Mouse (Mus musculus) layer of hippocampus, postnatal 10 days (tissue): ENCODE results near the gene Psat1. TPM values are rescaled to one million over a fixed set of nuclear protein-coding genes. Genes with fewer than 3 reads are reported as not detected.

Experiments used
- DNase-seq, 2 experiments: peaks; one replicate each; pipeline ENCODE4 v3.0.0; 2021; ENCODE audit warnings: low spot score in 2 of 2
- long read RNA-seq: library from polyadenylated mRNA; stranded (forward); transcript quantifications from one replicate; pipeline ENCODE4 v2.0.0, GENCODE M21; 2023
- total RNA-seq, 2 experiments: library from RNA; stranded (reverse); gene quantifications; 2 replicates each; pipeline ENCODE4 v1.2.3; 2021

The Psat1 gene
- 100 to 1,000 TPM; 117 to 130 TPM for total RNA-seq
- long read RNA-seq, transcript Psat1-201 (9 exons, 2,617 nt): major isoform, 134 of 147 reads
- long read RNA-seq, partial matches to known transcripts: 6 of 147 reads
- long read RNA-seq, other reads (novel, unspliced or antisense): 4 of 147 reads

DNA sequence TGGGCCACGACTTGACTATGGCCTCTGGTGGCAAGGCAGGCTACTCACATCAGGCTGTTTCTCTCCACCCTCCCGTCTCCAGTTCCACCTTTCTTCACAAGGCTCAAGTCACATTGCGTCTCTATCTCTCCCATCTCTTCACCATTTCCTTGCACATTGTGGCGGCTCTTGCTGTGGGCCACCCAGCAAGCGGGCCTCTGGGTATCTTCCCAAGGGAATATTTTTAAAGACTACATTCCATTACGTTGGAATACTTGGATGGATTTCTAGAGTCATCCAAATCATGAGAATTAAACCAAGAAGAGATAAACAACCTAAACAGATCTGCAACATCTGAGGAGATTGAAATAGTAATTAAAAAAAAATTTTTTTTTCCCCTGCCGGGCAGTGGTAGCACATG lies at the start of gene Psat1:
Psat1 (minus strand) TSS at position 101 of the 400 bp plus-strand sequence.
- no peak for DNase-seq

DNA sequence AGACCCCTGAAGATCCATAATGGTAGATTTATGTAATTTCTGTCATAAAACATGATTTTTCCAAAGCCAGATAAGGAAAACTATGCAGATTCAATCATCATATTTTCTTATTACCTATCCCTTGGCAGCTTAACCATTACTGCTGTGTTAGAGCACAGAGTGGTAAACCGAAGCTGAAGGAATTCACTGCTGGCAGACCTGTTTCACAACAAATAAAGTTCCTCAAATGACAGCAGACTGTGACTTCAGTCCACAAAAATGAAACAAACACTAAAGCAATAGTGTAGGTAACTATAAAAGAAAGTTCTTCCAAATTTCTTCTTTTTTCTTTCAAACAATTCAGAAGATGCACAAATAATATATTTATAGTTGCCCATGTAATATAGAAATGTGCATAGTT lies 43.0 kb upstream of the Psat1 start:
- no peak for DNase-seq

DNA sequence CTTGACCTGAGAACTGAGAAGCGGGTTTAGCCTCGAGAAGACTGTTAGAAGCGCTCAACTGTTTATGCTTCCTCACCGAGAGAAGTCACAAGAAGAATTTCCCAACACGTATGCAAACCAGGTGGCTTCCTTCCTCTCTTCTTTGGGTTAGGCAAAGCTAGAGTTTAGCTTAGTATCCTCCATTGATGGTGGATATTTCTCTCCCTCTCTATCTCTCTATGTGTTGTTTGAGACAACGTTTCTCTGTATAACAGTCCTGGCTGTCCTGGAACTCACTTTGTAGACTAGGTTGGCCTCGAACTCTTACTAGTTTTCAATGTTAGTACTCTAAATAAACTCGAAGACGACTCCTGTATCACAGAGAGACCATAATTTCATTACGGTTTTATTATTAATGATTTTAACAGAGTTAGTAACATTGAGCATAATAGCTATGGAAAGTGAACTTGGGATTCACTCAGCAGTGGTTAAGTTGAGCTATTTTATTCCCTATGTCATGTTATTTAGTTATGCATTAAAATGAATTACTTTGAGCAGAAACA lies 38.1 kb upstream of the Psat1 start:
- DNase-seq: no peak

DNA sequence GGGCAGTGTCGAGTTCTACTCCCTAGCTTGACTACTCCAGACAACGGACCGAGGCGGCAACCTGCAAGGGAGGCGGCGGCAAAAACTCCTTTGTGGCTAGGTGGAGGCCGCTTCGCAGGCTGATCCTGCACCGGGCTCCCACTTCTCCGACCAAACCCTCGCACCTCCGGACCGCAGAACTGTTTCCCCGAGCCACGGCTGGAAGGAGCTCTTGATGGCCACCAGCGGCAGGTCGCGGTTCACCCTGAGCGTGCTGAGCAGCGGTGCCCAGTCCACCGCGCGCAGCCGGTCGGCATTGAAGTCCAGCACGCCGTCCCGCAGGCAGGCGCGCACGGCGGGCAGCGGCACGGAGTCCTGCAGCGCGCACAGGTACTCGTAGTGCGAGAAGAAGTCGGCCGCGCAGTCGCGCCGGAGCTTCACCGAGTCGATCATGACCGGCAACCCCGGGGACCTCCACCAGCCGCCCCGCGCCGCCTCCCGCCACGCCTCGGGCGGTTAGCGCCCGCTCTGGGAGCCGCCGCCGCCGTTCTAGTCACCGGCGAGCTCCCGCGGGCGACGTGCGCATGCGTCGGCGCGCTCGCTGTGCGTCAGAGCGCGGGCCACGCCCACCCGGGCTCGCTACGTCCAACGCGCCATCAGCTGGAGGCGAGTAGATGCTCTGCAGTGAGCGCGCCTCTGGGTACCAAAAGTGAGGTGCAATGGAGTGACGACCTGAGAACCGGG lies 37.5 kb upstream of the Psat1 start, which contains the start of gene Cep78:
Cep78 (minus strand) TSS at position 541 of the 723 bp plus-strand sequence.
- DNase-seq: peak; percentile 88 to 93

DNA sequence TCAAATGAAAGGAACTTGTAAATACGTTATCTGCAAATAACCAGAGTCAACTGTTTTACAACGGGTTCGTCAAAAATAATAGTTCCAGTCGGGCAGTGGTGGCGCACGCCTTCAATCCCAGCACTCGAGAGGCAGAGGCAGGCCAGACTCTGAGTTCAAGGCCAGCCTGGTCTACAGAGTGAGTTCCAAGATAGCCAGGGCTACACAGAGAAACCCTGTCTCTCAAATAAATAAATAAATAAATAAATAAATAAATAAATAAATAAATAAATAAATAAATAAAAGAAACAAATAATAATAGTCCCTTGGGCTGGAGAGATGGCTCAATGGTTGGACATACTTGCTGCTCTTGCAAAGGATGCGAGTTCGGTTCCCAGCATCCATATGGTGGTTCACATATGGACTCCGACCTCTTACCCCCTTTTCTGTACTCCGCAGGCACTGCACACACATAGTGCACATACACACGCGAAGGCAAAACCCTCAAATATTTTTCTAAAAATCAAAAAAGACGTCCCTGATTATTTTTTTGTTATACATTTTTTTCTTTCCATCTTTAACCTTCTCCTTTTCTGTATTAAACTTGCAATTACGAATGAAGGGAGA lies 36.7 kb upstream of the Psat1 start:
- DNase-seq: no peak

DNA sequence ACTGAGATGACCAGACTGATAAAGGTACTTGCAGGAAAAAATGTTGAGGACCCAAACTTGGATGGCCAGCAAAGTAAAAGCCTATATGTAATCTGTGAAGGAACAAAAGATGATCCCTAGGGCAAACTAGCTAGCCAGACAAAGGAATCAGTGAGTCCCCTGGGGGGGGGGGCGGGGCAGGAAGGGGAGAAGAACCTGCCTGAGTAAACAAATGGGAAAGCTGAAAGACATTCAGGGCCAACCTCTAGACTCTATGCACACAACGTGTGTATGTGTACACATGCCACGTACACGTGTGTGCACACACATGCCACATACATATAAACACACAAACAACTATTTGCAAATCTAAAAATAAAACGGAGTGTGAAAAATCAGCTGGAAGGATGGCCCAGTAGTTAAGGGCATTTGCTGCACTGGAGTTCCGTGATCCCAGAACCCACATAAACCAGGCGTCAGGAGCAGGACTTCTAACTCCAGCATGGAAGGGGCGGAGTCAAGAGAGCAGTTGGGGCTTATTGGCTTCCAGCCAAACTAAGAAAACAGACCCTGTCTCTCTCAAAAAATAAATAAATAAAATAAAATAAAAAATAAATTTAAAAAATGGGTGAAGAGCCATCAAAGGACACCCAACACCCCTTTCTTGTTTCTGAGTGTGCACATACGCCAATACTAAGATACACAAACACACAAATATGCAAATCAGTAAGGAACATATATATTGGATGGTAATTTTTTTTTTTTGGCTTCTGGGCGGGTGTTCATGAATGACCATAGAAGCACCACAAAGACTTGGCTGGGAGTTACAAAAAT lies 36.0 kb upstream of the Psat1 start:
- no peak for DNase-seq

DNA sequence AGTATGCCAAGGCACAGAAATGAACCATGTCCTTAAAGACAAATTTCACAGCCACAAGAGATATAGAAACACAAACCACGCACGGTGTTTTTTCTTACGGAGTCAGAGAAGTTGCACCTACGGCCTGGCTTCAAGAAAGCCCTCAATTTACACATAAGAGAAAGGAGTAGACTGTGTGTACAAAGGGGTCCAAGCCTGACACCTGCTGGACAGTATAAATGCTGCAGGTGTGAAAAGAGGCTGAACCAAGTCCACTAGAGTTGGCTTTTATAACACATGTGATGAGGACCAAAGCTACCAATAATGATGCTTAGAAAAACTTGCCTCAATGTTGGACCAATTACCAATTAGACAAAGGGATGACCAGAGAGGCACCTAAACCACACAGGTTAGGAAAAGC lies 34.7 kb upstream of the Psat1 start:
- peak; percentile 57 to 67 for DNase-seq

DNA sequence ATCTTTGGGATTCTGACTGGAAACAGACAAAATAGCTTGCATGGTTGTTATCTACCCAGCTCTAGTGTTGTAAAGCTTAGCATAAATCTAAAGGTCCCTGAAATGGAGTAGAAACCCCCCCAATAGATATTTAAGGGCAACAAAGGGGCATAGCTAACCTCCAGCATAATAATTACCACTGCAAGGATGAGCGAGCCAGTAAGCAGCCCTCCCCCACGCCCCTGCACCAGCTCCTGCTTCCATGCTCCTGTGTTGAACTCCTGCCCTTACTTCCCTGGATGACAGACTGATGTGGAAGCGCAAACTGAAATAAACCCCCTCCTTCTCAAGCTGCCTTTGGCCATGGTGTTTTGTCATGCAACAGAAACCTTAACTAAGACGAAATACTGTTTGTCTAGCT lies 26.2 kb upstream of the Psat1 start:
- DNase-seq: no peak

DNA sequence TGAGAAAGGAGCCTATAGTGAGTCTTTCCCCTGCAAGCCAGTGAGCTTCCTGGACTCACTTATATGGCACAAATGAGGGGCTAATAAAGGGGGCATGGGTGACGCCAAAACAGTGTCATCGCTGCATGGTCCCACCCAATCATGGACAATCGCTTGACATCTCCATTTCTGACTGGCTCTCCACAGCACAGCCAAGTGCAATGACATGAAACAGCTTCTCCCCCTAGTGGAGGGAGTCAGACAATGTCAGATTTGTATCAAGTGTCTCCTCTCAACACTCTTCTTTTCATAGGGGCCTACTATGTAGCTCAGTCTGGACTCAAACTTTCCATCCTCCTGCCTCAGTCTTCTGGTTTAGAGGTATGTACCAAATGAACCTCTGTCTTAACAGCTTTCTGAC lies 17.9 kb upstream of the Psat1 start:
- DNase-seq: peak; percentile 29 to 43

DNA sequence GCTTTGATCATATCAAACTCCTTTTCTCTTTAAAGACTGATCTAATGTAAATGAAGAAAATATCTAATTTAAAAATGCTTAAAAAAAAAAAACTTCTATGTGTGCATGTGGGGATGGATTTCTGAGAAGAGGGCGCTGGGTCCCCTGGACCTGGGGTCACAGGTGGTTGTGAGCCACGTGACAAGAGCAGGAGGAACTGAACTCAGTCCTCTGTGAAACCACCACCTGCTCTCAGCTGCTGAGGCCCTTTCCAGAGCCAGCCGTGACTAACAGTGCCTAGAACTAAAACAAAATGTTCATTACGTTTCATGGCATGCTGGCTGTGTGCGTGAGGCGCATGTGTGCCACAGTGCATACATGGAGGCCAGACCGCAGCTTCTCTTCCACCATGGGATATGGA lies 17.4 kb upstream of the Psat1 start:
- no peak for DNase-seq

DNA sequence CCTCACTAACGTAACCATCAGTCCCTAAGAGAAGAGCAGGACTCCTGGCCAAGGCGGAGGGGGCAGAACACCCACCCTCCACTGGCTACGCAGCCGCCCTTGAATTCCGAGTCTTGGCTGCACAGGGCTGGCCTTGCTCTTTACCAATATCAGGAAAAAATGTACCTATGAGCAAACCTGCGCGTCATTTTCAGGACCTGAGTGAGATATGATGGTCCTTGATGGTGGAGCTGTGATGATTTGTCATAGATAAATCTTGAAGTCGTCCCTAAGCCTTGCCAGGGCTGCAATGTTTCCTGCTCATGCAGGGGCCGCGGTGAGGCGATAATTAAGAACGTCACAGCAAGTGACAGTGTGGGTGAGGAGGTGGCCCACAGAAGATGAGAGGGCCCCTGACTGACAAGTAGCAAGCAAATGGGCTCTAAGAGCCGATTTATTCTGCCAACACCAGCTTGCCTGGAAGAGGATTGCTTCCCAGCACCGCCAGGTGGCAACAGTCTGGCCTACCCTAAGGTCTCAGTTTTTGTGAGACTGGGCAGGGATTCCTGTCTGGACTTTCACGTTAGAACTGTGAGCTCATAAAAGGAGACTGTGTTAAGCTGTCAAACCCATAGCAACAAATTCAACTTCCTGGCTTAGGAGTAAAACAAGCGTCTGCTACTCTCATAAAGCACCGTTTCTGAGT lies 16.0 kb upstream of the Psat1 start:
- DNase-seq: peak; percentile 19 to 41

DNA sequence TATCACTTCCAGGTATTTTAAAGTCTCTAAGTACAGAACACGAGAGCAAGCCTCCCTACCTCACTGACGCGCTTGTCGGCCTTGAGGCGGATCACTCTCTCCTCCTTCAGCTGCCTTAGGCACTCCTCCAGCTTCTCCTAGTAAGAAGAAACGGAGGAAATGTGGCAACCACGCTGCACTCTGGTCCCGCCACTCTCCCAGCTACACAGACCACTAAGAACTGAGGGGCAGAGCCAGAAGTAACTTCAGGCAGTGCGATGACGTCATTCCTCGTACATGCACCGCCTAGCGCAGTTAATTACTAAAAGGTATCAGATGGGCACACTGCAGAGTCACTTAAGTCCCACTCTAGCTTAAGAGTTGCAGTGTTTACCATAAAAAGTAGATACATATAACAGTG lies 15.2 kb upstream of the Psat1 start:
- DNase-seq: no peak

DNA sequence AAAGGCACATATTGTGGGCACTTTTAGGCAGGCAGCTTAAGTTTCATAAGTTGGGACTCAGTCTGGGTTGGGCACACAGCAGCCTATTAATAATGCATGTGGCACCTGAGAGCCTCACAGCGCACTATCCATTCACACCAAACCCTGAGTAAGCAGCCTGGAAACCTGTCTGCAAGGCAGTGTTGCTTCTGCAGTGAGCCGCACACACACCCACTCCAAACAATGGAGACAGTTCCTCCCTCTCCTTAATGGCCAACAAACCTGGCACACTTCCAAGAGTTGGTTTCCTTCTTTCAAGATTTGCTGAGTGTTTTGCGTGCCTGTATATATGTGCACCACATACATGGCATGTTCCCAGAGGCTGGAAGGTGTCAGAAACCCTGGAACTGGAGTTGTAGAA lies 3.1 kb upstream of the Psat1 start:
- no peak for DNase-seq

DNA sequence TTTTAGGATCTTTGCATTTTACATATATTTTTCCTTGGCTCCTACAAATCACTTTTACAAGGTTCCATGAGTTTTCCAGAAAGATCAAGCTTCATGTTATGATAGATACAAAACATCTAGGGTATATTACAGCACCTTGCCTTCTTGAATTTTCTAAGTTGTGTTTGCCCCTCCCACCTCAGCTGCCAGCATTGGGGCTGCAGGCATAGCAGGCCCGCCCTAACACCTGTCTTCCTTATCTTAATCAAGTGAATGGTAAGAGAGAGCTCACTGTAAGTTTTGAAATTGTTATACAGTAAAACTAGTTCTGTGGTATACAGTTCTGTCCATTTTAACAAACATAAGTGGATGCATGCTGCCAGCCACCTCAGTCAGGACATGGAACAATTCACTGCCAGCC lies 1.7 kb upstream of the Psat1 start:
- DNase-seq: no peak

DNA sequence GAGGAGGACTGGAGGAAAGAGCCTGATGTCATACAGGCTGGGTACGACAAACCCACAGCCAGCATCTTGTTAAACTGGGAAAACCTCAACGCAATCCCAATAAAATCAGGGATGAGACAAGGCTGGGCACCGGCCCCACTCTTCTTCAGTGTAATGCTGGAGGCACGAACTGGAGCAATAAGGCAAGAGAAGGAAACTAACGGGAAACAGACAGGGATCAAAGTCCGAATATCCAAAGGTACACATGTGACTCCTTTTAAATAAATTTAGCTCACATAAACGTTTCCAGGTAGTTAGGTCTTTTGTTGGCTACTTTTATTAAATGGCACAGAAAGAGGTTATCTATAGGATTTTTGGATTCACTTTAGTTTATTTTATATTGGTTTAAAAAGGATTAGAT lies 1.3 kb upstream of the Psat1 start:
- DNase-seq: no peak

DNA sequence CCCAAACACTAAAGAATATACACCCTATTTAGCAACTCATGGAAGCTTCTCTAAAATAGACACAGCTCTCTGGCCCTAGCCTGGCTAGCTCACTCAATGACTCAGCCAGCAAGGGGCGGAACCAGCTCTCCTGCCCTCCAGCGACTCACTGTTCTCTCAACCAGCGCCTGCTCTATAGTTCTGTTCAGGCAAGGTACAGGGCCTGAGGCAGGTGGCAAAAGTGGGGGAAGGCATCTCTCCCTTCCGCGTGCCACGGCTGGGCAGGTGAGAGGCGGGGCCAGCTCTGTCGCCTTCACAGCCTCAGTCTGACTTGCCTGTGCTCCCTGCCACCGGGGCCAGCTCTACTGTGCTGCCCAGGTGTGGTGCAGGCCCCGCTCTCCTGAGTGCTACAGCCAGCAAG lies 474 bp downstream of the Psat1 start:
- no peak for DNase-seq

DNA sequence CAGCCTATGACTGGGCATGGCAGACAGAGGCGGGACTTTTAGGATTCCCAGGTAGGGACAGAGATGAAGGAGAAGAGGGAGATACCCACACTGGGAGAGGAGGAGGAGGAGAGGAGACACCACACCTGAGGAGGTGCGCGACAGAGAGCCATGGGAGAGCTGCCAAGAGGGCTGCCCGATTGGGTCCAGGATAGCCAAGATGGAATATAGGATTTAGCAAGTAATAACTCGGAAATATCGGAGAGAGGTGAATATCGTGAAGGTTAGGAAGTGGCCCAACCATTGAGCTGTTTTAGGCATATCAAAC lies 4.1 kb downstream of the Psat1 start:
- DNase-seq: no peak

DNA sequence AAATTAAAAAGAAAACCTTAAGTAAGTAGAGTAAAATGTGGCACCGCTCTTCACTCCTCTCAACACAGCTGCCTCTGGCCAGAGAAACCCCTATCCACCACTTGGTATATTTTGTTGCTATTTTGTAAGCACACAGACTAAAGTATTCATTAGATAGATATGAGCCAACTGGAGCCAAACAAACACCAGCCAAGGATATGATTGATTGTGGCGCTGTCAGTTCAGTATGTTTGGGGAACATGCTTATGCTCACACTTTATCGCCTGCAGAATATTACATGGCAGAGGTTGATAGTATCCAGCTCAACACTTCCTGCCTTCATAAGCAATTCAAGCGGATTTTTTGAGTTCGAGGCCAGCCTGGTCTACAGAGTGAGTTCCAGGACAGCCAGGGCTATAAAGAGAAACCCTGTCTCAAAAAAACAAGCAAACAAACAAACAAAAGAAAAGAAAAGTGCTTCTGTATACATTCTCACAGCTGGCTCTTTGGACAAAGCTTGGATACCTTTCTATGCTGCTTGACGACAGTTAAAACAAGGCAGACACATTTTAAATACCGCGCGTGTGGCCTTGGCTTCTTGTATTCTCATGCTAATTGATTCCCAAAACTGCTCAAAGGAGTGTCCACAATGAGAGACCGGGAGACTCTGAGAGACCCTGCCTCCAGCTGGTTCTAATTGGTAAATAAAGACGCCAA lies 4.6 kb downstream of the Psat1 start:
- DNase-seq: no peak

DNA sequence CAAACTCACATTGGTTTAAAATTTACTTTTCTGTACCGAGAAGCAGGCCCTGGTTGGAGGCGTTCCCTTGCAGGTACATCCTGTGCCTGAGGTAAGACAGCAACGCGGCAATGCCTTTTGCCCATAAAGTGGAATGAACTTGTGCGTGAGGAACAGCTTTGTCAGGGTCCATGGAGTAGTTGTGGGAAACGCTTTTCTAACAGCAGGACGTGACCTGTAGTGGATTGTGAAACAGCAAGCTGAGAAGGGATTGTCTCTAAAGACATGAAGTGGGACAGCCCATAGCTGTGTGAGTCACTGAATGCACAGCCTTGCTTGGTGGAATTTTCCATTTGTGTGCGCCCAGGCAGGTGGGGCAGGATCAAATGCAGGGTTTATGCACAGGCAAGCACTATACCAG lies 5.7 kb downstream of the Psat1 start:
- no peak for DNase-seq

DNA sequence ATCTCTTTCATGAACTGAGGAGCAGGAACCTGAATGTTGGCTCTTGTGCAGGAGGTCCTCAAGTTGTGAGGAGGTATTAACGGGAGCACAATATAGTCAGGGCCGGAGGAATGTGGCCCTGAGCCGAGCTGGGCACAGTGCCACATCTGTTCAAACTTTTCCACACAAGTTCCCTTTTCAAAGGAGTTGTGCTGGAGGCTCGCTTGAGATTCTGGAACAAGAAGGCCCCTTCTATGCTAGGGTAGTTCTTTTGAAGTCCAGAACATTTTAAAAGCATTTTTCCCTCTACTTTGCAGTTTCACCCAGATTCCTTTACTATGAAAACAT lies 21.5 kb downstream of the Psat1 start:
- peak; percentile 70 to 80 for DNase-seq
